15 mouse cellular contexts compared by ENCODE assay signal in genomic region chr9:61597287-61597686, GRCm38 (mm10).
A peak's percentile ranks its signal among the peaks of the same experiment; 100 is the strongest.
DNase-seq lines count a peak whose midpoint lies in the region; ATAC-seq and TF ChIP-seq lines count a peak whose summit lies in the region.
"Had no signal": no experiment of that assay in that cellular context is flagged by ENCODE, and none has a peak within 500 bp of the region (broad histone marks: within the 10 kb centered on the region; RNA-seq: fewer than 3 reads in every experiment).

No protein-coding gene starts in this region.

- 0 out of 2 replicates have a peak overlapping the region, but pooled peaks have one; percentile 0 for H3K27ac ChIP-seq in forebrain, embryonic 10.5 days
- no peak overlapping the region for H3K27ac ChIP-seq in forebrain, postnatal 0 days (ENCODE audit: low read depth, low read length)
- H3K27ac ChIP-seq in kidney, postnatal 0 days = no peak overlapping the region
- H3K27ac ChIP-seq in kidney, embryonic 15.5 days = no peak overlapping the region
- peak overlapping the region; percentile 63; the same call in 1 of the 2 replicates for H3K27ac ChIP-seq in embryonic facial prominence, embryonic 15.5 days (replicated peaks)
- no peak overlapping the region for H3K27ac ChIP-seq in liver, embryonic 12.5 days
- H3K27ac ChIP-seq: heart, embryonic 15.5 days; limb, embryonic 12.5 days had no signal

- ATAC-seq in forebrain, postnatal 0 days = no peak
- ATAC-seq in kidney, postnatal 0 days (replicated peaks; ENCODE audit: low FRiP score, low read depth) = no peak
- no peak for ATAC-seq in kidney, embryonic 15.5 days (replicated peaks; ENCODE audit: low FRiP score)
- ATAC-seq in embryonic facial prominence, embryonic 15.5 days (ENCODE audit: insufficient number of reproducible peaks, low FRiP score, low TSS enrichment, low read depth) = no peak
- no peak for ATAC-seq in liver, embryonic 12.5 days
- ATAC-seq: liver, postnatal 0 days had no signal

- no peak overlapping the region for H3K9ac ChIP-seq in forebrain, postnatal 0 days
- no peak overlapping the region for H3K9ac ChIP-seq in kidney, postnatal 0 days (ENCODE audit: low read depth, low read length)
- H3K9ac ChIP-seq in kidney, embryonic 15.5 days = no peak overlapping the region
- H3K9ac ChIP-seq in embryonic facial prominence, embryonic 15.5 days = no peak overlapping the region
- no peak overlapping the region for H3K9ac ChIP-seq in liver, embryonic 12.5 days
- H3K9ac ChIP-seq: heart, embryonic 15.5 days; limb, embryonic 12.5 days; liver, postnatal 0 days had no signal

- H3K4me1 ChIP-seq in forebrain, embryonic 10.5 days = peaks cover 44% of the 10 kb centered on the region
- H3K4me1 ChIP-seq in forebrain, postnatal 0 days (ENCODE audit: insufficient read depth) = no peaks in the 10 kb centered on the region
- H3K4me1 ChIP-seq in kidney, postnatal 0 days (replicated peaks; ENCODE audit: insufficient read depth, low read length) = no peaks in the 10 kb centered on the region
- H3K4me1 ChIP-seq in kidney, embryonic 15.5 days = peaks cover 13% of the 10 kb centered on the region
- peaks cover 39% of the 10 kb centered on the region for H3K4me1 ChIP-seq in embryonic facial prominence, embryonic 15.5 days
- H3K4me1 ChIP-seq in liver, embryonic 12.5 days = no peaks in the 10 kb centered on the region

- peaks cover 34% of the 10 kb centered on the region for H3K27me3 ChIP-seq in forebrain, embryonic 10.5 days (ENCODE audit: poor library complexity, severe bottlenecking)
- no peaks in the 10 kb centered on the region for H3K27me3 ChIP-seq in forebrain, postnatal 0 days (ENCODE audit: insufficient read depth, low read length)
- H3K27me3 ChIP-seq in kidney, postnatal 0 days (ENCODE audit: insufficient read depth, low read length) = no peaks in the 10 kb centered on the region
- 0 out of 2 replicates have a peak, but pooled peaks cover 3% of the 10 kb centered on the region for H3K27me3 ChIP-seq in kidney, embryonic 15.5 days
- 0 out of 2 replicates have a peak, but pooled peaks cover 3% of the 10 kb centered on the region for H3K27me3 ChIP-seq in embryonic facial prominence, embryonic 15.5 days
- peaks cover 43% of the 10 kb centered on the region for H3K27me3 ChIP-seq in liver, embryonic 12.5 days (replicated peaks)

- no peaks in the 10 kb centered on the region for H3K9me3 ChIP-seq in forebrain, embryonic 10.5 days
- H3K9me3 ChIP-seq in forebrain, postnatal 0 days (ENCODE audit: low read length) = no peaks in the 10 kb centered on the region
- no peaks in the 10 kb centered on the region for H3K9me3 ChIP-seq in kidney, postnatal 0 days (replicated peaks; ENCODE audit: low read length)
- H3K9me3 ChIP-seq in kidney, embryonic 15.5 days (replicated peaks) = no peaks in the 10 kb centered on the region
- H3K9me3 ChIP-seq in embryonic facial prominence, embryonic 15.5 days (replicated peaks) = no peaks in the 10 kb centered on the region
- H3K9me3 ChIP-seq in liver, embryonic 12.5 days (replicated peaks) = no peaks in the 10 kb centered on the region
- H3K9me3 ChIP-seq: heart, embryonic 15.5 days; limb, embryonic 12.5 days had no signal

- H3K4me3 ChIP-seq in forebrain, embryonic 10.5 days = no peak overlapping the region
- H3K4me3 ChIP-seq in forebrain, postnatal 0 days (ENCODE audit: low read depth, low read length) = no peak overlapping the region
- H3K4me3 ChIP-seq in kidney, postnatal 0 days (replicated peaks; ENCODE audit: low read depth, low read length) = no peak overlapping the region
- H3K4me3 ChIP-seq in kidney, embryonic 15.5 days (replicated peaks) = no peak overlapping the region
- no peak overlapping the region for H3K4me3 ChIP-seq in embryonic facial prominence, embryonic 15.5 days (replicated peaks)
- H3K4me3 ChIP-seq in liver, embryonic 12.5 days = no peak overlapping the region
- H3K4me3 ChIP-seq: heart, embryonic 15.5 days; limb, embryonic 12.5 days had no signal

- no peak overlapping the region for H3K4me2 ChIP-seq in forebrain, postnatal 0 days (ENCODE audit: low read depth)
- no peak overlapping the region for H3K4me2 ChIP-seq in kidney, postnatal 0 days (ENCODE audit: low read length)
- no peak overlapping the region for H3K4me2 ChIP-seq in kidney, embryonic 15.5 days
- peak overlapping the region; percentile 15 for H3K4me2 ChIP-seq in embryonic facial prominence, embryonic 15.5 days (replicated peaks)
- no peak overlapping the region for H3K4me2 ChIP-seq in liver, embryonic 12.5 days
- H3K4me2 ChIP-seq: heart, embryonic 15.5 days; limb, embryonic 12.5 days had no signal

- DNase-seq in forebrain, embryonic 10.5 days (ENCODE audit: extremely low spot score, low spot score) = no peak
- DNase-seq in forebrain, postnatal 0 days = no peak
- peak; percentile 40 for DNase-seq in kidney, postnatal 0 days (ENCODE audit: low spot score)
- peak; percentile 77 for DNase-seq in ES-CJ7 (ENCODE audit: low read depth, low spot score)
- no peak for DNase-seq in kidney, adult 8-10 months
- DNase-seq: cerebellum, postnatal 10 days; gastrocnemius, postnatal 25 days; kidney, postnatal 4 days; liver, postnatal 0 days; thymus, postnatal 4 days had no signal

- H3K36me3 ChIP-seq in forebrain, embryonic 10.5 days (replicated peaks) = no peaks in the 10 kb centered on the region
- H3K36me3 ChIP-seq in forebrain, postnatal 0 days (ENCODE audit: insufficient read depth) = no peaks in the 10 kb centered on the region
- no peaks in the 10 kb centered on the region for H3K36me3 ChIP-seq in kidney, postnatal 0 days (ENCODE audit: insufficient read depth, low read length)
- no peaks in the 10 kb centered on the region for H3K36me3 ChIP-seq in kidney, embryonic 15.5 days
- H3K36me3 ChIP-seq in embryonic facial prominence, embryonic 15.5 days = no peaks in the 10 kb centered on the region
- no peaks in the 10 kb centered on the region for H3K36me3 ChIP-seq in liver, embryonic 12.5 days
- H3K36me3 ChIP-seq: heart, embryonic 15.5 days; limb, embryonic 12.5 days had no signal

- TF ChIP-seq CTCF in forebrain, postnatal 0 days (IDR thresholded peaks at IDR 0.05; ENCODE audit: low read depth) = no peak
- TF ChIP-seq CTCF in kidney, postnatal 0 days (IDR thresholded peaks at IDR 0.05; ENCODE audit: low read depth) = no peak

- WGBS in forebrain, embryonic 10.5 days = 38% methylated on average over 7 of the region's 7 CpGs
- 43% methylated on average over 7 of the region's 7 CpGs for WGBS in forebrain, postnatal 0 days
- WGBS in kidney, postnatal 0 days = 40% methylated on average over 7 of the region's 7 CpGs
- WGBS in kidney, embryonic 15.5 days = 28% methylated on average over 7 of the region's 7 CpGs
- WGBS in embryonic facial prominence, embryonic 15.5 days = 13% methylated on average over 7 of the region's 7 CpGs
- 12% methylated on average over 7 of the region's 7 CpGs for WGBS in liver, embryonic 12.5 days (ENCODE audit: insufficient replicate concordance)

Comparison
In these comparisons a context has a peak if more than half of its experiments do, and no peak if none do; other contexts are left out.
1. DNase-seq: peak in kidney, postnatal 0 days (single experiment) and ES-CJ7 (single experiment); none in forebrain, embryonic 10.5 days (single experiment), forebrain, postnatal 0 days (single experiment) and kidney, adult 8-10 months (0 of 2).
2. H3K27ac ChIP-seq: peak in forebrain, embryonic 10.5 days (single experiment) and embryonic facial prominence, embryonic 15.5 days (single experiment); none in forebrain, postnatal 0 days (single experiment), kidney, postnatal 0 days (single experiment), kidney, embryonic 15.5 days (single experiment) and liver, embryonic 12.5 days (single experiment).